Mouse (Mus musculus): ENCODE measurements around the gene Maml3.

Gene Maml3

GRCm38 (mm10) chr3:51702701-51703286 is 402.1 kb downstream of the Maml3 start:
- DNase-seq (ENCODE audit: low read depth), result no peak

- DNase-seq (ENCODE audit: low read depth), result no peak
These were observed 402.9 kb downstream of the Maml3 start for GRCm38 (mm10) chr3:51701950-51702349.

- peak; percentile 21 for DNase-seq (ENCODE audit: low read depth)
These were observed 403.6 kb downstream of the Maml3 start for GRCm38 (mm10) chr3:51701281-51701751.

- DNase-seq (ENCODE audit: low read depth), result no peak
These were observed 404.1 kb downstream of the Maml3 start for GRCm38 (mm10) chr3:51700731-51701280.

GRCm38 (mm10) chr3:51700123-51700522 is 404.8 kb downstream of the Maml3 start:
- no peak for DNase-seq (ENCODE audit: low read depth)

GRCm38 (mm10) chr3:51697931-51698330 is 406.9 kb downstream of the Maml3 start:
- DNase-seq (ENCODE audit: low read depth), result no peak

GRCm38 (mm10) chr3:51695713-51696112 is 409.2 kb downstream of the Maml3 start:
- DNase-seq (ENCODE audit: low read depth), result no peak

- no peak for DNase-seq (ENCODE audit: low read depth)
These were observed 410.3 kb downstream of the Maml3 start for GRCm38 (mm10) chr3:51694576-51694975.

- no peak for DNase-seq (ENCODE audit: low read depth)
These were observed 411.7 kb downstream of the Maml3 start for GRCm38 (mm10) chr3:51693196-51693595.

- no peak for DNase-seq (ENCODE audit: low read depth)
These were observed 416.2 kb downstream of the Maml3 start for GRCm38 (mm10) chr3:51688725-51689124.

- no peak for DNase-seq (ENCODE audit: low read depth)
These were observed 418.1 kb downstream of the Maml3 start for GRCm38 (mm10) chr3:51686791-51687190.

GRCm38 (mm10) chr3:51686316-51686715 is 418.6 kb downstream of the Maml3 start:
- no peak for DNase-seq (ENCODE audit: low read depth)

- DNase-seq (ENCODE audit: low read depth), result no peak
These were observed 419.3 kb downstream of the Maml3 start for GRCm38 (mm10) chr3:51685539-51685938.

GRCm38 (mm10) chr3:51674963-51675362 is 429.9 kb downstream of the Maml3 start:
- DNase-seq (ENCODE audit: low read depth), result no peak

GRCm38 (mm10) chr3:51673408-51674086 is 431.3 kb downstream of the Maml3 start:
- no peak for DNase-seq (ENCODE audit: low read depth)

- DNase-seq (ENCODE audit: low read depth), result no peak
These were observed 432.2 kb downstream of the Maml3 start for GRCm38 (mm10) chr3:51672631-51673030.

GRCm38 (mm10) chr3:51671071-51671469 is 433.8 kb downstream of the Maml3 start:
- DNase-seq (ENCODE audit: low read depth), result no peak

- peak; percentile 81 for DNase-seq (ENCODE audit: low read depth)
These were observed 434.3 kb downstream of the Maml3 start for GRCm38 (mm10) chr3:51670414-51671070.

- no peak for DNase-seq (ENCODE audit: low read depth)
These were observed 436.3 kb downstream of the Maml3 start for GRCm38 (mm10) chr3:51668607-51669006.

GRCm38 (mm10) chr3:51662557-51662956 is 442.3 kb downstream of the Maml3 start:
- DNase-seq (ENCODE audit: low read depth), result no peak

- DNase-seq (ENCODE audit: low read depth), result no peak
These were observed 442.9 kb downstream of the Maml3 start for GRCm38 (mm10) chr3:51661880-51662550.

- DNase-seq (ENCODE audit: low read depth), result no peak
These were observed 443.5 kb downstream of the Maml3 start for GRCm38 (mm10) chr3:51661376-51661775.

Measured in c-Kit-positive CD71-positive TER-119-negative erythroid progenitor cells, embryonic 14.5 days (primary cell).